Mouse (Mus musculus): ENCODE results near the gene Sobp.

Sobp gene

DNA sequence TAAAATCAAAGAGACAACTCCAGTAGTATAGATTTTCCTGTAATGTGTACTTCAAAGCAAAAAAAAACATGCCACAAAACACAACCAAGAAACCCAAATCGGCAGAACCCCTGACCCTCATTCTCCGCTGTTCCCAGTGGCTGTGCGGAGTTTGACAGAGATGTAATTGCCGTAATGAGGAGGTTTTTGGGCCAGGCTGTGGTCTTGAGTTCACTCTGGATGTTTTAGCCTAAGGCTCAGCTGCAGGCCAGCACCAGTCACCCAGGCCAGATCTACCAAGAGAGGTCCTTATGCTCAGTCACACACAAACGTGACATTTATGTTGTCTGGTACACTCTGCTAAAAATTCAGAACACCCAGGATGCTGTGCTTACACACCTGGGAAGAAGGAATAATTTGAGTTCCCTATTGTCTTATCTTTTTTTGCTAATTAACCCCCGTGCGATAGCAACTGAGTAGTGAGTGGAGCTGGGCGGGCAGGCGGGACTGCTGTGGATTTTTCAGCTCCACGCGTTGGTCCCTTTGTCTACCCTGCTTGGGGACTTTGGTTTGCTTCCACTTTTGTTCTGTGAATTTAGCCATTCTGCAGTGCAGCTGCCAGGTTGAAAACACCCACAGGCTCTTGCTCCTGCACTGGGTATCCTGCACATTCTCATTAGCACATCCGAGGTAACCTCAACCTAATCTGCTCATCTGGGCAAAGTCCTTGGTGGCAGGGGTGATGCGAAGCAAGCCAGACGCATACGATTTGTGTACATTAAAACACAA is 140.7 kb downstream of the Sobp start:
- DNase-seq (ENCODE audit: low spot score), result no peak

DNA sequence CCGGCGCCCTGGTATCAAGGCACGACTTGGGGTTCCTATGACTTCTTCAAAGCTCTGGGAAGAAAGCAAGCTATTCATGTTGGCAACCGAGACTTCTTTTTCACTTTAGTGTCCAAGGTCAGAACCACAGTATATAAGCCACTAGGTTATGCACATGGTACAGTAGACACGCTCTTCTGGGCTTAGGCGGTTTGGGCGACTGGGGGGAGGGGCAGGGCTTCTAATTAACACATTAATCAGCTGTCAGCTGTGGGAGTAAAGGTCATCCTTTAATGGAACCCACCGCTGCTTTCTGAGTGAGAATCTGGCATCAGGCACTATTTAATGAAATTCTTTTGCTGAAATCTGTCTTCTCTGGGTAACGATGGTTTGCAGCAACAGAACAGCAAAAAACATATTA is 147.3 kb downstream of the Sobp start:
- DNase-seq (ENCODE audit: low spot score), result no peak

DNA sequence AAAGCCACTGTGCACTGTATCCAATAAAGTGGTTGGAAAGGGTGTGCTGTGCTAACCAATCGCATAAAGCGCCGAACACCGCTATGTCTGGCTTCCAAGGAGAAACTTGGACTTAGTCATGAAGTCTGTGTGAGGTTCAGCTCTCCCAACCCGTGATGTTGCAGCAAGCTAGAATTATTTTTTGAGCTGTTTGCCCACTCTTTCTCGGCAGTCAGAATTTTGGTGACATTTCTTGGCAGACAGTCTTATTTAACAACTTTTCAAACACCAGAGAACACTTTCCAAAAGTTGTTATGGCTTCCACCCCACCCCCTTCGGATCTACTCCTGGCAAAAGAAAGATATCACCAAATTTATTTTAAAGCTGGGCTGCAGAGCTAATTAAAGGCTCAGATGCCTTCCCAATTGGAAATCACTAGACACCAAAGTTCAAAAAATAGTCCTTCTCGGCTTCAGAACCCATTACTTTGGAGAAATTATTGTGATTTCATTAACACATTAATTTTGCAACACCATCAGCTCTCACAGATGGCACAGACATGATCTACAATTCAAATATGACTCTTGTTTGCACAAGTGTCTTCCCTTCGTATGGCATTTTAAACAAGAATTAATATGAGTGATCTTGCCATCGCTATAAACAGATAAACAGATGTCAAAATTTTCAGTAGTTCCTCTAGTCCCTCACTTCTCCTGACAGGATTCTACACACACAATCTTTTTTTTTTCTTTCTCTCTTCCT is 150.7 kb downstream of the Sobp start:
- no peak for DNase-seq (ENCODE audit: low spot score)

DNA sequence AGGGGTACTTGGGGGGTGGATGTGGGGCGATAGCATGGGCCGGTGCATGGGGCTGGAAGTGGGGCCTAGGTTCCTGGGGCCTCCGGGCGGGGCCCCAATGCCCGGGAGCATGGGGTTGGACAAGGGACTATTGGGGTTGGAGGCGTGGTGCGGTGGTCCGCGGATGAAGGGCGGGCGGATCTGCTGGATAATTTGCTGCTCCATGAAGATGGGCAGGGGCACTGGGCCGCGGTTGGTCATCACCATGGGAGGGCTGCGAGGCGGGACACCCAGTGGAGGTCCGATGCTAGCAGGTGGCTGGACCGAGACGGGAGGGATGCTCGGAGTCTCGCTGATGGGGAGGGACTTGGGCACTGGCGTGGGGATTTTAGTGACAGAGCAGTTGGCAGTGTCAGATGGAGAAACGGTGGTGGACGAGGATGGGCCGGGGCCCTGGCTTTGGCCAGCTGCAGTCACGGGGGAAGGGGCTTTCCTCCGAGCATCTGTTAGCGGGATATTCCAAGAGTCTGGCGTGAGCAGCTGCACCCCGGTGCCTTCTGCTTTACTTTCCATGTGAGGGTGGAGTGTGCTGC is 152.1 kb downstream of the Sobp start:
- peak; percentile 47 for DNase-seq (ENCODE audit: low spot score)

DNA sequence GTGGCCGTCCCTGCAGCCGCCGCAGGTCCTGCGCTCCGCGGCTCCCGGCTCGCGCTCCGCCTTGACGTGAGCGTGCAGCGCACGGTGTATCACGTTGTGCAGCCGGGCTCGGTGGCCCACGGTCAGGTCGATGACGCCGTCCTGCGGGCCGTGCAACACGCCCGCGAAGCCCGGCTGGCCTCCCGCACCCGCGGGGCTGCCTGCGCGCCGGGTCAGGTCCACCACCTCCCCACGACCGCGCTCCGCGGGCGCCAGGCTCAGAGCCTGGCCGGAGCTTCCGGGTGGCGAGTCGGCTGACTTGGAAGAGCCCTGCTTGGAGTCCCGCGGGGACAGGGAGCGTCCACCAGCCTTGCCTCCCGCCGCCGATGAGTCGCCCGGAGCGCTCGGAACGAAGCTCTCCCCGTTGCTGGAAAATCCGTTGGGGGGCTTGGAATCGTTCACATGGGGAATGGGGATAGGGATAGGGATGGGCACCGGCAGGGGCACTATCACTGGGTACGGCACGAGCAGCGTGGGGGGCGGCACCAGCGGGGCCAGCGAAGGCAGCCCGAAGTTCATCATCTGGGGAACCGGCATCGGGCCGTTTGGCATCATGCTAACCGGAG is 152.7 kb downstream of the Sobp start:
- peak; percentile 55 for DNase-seq (ENCODE audit: low spot score)

DNA sequence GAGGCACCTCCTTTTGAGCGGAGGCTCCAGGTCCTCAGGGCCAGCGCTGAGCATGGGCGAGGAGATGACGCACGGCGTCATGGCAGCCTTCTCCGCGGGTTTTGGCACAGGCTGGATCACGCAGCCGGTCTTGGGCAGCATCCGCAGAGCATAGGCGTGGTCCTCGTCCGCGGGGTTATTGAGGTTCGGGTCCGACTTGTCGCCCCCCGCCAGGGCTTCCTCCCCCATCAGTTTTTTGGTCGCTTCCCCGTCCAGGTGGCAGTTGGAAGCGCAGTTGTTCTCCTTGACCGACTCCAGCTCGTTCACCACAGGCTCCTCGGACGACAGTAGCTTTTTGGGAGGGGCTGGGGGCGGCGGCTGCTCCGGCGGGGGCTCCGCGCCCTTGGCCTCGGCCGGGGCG is 153.3 kb downstream of the Sobp start:
- DNase-seq (ENCODE audit: low spot score), result no peak

DNA sequence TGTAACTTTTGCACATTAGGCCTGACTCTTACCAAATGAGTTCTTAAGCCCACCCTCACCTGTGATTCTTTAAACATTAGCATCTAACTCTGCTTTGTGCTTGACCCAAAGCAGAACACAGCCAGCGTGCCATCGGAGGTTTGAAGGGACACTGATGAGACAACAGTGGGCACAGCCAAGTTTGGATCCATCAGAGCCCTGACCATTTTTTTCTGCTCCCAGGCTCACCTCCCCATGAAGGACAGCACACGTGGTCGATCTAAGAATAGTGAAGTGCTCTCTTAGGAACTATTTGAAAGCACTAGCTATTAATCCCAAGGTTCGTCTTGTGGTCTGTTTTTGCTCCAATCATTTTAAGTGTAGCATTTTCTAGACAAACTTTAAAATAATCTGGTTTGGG is 159.5 kb downstream of the Sobp start:
- DNase-seq (ENCODE audit: low spot score), result no peak

DNA sequence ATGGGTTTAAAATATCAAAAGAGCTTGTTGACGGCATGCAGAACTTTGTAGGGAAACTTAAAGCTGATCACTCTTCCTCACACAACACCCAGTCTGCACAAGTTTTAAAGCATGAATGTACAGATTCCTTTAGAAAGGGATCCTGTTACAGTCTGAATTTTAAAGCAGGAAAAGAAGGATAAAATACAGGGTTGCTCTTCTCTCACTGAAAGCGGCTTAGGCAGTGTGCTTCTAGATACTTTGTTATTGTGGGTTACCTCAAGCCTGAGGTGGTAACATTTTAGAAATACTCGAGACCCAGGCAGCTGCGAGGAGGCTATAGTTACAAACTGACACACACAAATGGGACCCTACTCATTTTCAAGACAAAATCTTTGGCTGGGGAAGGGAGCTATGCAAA is 160.0 kb downstream of the Sobp start:
- DNase-seq (ENCODE audit: low spot score), result no peak

DNA sequence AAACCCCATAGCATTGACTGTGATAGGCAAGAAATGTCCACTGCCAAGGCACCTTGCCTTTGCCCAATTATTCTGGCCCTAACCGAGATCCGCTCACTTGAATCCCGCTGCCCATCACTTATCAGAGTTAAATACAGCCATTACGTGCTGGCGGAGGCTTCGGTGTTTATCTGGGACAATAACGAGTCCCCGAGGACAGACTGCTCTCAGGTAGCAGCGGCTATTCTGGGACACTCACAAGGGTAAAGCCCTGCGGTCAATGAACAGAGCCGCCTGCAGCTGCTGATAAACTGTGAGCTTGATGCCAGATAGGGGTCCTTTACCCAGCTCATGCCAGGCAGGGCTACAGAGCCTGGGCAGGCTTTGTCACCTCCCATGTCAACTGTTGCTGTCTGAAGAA is 166.2 kb downstream of the Sobp start:
- no peak for DNase-seq (ENCODE audit: low spot score)

DNA sequence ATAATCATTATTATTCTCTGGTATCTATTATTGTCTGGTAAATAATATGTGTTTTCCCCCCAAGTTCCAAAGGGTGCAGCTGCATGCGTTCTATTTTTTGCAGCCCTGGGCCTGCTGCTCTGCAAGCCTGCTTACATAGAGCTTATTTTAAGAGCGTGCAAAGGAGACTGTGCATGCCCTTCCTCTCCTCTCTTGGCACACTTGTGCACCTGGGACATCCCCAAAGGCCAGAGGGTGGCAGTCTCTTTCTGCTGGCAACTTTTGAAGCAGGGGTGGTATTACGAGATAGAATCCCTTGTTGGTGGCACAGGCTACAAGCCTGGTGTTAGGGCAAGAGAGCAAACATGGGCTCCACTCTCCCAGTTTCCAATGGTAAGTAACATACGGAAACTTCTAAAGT is 167.8 kb downstream of the Sobp start:
- no peak for DNase-seq (ENCODE audit: low spot score)

DNA sequence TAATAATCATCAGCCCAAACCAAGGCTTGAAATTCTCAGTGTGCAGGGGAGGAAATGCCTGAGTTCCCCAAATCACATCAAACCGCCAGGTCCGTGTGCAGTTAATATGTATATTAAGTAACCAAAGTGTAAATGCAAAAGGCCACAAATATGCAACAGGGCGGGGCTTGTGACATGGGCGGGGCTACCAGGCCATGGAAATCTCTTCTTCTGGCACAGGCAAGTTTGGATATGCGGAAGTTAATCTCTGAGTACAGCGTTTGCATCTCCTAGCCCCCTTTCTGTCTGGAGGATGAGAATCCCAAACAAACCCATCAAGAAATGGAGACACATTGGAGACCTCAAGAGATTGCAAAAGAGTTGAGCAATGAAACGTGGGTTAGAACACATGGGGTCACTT is 168.7 kb downstream of the Sobp start:
- no peak for DNase-seq (ENCODE audit: low spot score)

DNA sequence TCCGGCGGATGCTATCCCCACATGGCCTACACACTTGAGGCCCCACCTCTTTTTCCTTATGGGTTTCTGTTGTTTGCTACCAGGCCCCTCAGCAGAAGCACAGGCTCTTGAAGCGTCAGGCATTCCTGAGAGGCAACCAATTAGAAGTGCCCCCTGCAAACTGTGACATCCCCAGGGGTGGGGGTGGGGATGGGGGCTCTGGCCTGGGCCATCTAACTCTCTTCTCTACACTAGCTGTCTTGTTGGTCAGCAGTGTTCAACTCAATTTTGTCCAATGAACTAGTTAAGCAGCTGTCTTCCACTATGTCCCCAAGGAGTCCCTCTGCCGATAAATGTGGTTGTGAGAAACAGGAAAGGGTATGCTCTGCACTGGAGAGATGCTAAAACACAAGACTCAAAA is 169.3 kb downstream of the Sobp start:
- DNase-seq (ENCODE audit: low spot score), result no peak

DNA sequence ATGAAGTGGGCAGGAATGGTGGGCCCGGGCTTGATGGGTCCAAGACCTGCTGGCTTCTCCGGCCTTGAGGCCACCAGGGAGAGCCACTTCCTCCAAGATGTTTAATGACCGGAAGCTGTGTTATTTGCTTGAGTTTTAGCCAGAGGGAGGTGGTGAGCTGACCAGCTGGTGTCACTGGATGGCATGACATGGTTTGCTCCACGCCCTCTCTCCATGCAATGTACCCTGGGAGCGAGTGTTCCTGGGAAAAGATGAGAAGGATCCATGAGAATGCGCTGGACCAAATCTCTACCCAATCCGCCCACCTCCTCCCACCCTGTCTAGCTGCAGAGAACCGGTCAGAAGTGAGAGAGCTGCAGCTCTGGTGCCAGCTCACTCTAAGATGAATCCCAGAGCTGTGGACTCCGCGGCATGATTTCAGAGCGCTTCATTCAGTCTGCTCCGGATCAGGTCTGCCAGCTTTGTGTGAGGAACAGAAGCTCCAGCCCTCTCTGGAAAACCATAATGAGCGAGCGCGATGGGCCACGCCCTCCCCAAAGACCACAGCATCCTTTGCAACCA is 170.1 kb downstream of the Sobp start:
- no peak for DNase-seq (ENCODE audit: low spot score)

DNA sequence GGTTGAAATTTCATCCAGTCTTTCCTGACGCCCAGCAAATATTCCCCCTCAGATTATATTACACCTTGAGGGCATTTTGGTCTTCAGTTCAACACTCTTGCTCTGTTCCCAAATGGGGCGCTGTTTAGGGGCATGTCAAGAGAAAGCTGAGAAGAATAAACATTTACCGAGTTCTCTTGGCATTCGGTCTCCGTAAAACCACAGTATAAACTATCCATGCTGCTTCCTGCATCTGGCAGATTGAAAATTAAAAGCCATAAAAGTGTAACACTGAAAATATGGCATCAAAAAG is 170.9 kb downstream of the Sobp start:
- DNase-seq (ENCODE audit: low spot score), result no peak

DNA sequence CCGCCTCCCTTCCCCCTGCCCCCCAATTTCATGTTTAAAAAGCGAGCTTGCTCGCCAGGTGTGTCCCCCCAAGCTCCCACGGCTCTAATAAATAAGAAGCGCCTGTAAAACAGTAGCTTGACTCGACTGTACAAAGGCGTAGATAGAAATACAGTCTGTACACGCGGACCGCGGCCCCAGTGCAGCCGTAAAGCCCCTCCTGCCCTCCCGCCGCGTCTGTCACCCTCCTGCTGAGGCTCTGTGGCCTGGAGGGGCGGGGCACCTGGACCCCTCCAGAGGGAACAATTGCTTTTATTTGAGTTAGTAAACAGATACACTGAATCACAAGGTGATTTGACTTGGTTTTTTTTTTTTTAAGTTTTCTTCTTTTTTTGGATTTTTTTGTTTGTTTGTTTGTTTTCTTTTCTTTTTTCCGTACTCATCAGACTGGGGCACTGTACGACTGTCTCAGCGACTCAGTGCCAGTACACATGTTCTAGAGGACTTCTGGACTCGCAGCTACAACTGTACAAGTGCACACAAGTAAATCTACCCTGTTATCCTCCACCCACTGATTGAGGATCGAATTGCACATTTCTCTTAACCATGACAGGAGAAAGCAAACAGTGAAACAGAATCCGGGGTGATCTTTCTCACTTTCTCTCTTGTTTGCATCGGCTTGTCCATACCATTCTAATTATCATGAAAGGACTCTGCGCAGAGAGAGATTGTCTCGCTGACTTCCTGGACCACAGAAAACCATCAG is 171.4 kb downstream of the Sobp start:
- DNase-seq (ENCODE audit: low spot score), result peak; percentile 75

DNA sequence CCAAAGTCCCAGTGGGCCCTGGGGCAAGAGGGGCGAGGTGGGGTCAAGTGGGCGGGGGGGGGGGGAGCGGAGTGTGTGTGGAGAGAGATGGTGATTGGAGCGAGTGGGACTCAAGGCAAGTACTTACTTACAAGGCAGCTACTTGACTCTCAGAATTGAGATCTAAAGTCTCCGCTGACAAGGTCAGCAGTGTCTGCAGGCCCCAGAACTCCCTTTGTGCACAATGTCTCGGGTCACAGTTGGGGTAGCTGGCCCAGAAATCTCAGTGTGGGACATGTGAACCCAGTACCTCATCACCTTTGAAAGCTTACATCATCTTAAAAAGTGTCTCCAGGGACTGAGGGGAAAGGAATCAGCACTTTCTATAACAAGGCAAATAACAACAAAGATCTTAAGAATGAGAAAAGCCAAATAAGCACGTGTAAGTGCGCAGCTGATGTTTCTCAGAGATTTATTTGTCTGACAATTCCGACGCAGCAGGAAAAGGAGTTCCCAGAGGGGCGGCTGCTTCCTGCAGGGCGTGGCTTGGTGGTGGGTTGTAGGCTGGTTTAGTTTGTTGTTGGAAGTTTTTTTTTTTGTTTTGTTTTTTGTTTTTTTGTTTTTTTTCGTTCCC is 172.2 kb downstream of the Sobp start:
- peak; percentile 59 for DNase-seq (ENCODE audit: low spot score)

DNA sequence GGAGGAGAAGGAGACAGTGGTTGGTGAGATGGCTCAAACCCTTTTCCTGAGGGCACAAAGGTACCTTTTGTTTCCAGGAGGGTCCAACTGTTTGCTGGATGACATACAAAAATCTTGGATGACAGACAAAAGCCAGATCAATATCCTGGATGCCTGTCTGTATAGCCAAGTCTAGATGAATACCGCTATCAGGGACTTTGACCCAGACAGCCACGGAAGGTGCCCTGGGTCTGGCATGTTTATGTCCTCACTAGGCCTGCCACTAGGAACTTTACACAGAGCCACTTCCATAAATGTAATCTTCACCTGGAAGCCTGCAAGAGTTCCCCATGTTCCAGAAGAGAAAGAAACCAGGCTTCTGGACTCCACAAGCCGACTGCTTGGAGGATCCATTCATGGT is 172.9 kb downstream of the Sobp start:
- no peak for DNase-seq (ENCODE audit: low spot score)

DNA sequence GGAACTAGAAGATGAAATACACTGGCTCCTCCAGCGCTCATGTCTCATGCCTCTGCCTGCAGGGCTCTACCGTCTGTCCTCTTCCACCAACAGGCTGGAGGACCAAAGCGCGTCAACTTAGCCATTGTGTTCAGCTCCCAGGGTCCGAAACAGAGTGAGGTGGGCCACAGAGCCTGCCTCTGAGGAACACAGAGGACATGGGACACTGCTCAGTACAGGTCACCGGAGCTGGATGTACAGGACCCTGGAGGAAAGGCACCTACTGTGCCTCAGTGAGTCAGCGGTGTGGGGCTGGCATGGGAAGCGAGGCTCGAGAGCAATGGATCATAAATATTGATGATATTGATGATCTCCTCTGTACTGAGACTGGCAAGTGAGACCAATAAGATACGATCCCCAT is 175.0 kb downstream of the Sobp start:
- no peak for DNase-seq (ENCODE audit: low spot score)

DNA sequence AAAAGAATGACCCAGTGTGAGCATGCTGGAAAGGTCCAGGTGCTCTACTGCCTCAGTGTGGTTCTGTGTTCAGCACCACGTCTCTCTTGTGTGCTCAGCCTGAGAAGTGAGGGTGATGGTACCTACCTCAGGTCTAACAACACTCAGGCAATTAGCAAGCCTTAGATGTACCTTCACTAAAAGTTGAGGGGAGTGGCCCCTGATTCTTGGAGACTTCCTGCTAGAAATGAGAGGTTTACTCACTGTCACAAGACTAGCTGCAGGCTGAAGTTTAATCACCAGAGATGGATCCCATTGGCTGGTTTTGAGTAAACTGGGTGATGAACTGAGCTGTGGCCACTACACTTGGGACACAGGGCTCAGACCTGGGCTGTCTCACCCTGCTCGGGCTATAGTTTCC is 177.1 kb downstream of the Sobp start:
- DNase-seq (ENCODE audit: low spot score), result no peak

DNA sequence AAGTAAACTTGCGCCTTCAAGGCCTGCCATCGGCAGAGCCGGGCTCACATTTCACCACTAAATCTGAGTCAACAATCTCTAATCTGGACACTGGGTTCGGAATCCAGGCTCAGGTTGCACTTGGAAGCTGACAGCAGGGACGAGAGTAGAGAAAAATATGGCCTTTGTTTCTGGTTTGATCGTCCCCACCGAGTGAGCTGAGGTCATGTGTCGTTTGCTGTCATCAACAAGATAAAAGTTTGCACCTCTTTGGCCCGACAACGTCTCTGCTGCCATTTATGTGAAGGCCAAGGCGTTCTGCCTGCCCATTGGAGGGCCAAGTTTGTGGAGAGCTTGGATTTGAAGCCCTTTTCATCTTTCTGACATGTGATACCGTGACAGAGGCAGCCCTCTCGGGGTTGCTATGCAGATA is 178.8 kb downstream of the Sobp start:
- peak; percentile 75 for DNase-seq (ENCODE audit: low spot score)

DNA sequence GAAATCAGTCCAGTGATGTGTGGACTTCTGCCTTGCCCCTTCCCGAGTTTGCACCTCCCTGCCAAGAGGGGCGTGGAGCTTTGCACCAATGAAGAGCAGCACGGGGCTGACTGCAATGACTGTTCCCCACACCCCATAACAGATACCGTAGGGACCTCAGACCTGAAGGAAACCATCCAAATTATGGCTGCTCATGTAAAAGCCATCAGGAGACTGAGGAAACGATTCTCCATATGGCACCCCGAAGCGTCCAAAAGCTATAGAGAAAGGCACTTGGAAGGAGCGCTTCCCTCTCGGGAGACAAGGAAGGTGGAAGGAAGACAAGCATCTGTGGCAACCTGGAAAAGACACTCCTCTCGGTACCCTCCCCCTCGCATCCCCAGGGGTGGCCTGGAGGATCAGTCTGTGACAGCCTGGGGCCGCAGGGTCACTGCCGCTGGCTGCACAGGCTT is 180.0 kb downstream of the Sobp start:
- peak; percentile 65 for DNase-seq (ENCODE audit: low spot score)

DNA sequence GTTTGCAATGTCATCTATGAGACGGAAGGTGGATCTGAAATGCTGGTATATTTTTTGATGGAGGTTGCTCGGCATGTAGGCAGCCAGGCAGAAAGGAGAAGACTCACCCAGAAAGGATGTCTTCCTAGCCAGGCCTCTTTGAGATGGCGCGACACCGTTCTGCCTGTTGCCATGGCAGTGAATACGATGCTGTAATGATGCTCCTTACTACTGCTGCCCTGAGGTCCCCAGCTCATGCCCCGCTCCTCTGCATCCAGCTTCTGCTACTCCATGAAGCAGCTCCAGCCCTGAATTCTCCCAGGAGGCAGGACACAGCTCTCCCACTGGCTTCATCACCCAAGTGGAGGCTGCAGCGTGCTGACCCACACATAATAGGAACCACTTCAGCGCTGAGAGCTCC is 183.3 kb downstream of the Sobp start:
- no peak for DNase-seq (ENCODE audit: low spot score)
